Mouse (Mus musculus): Measurements from ENCODE around the gene Mpped1.

Gene Mpped1

DNA sequence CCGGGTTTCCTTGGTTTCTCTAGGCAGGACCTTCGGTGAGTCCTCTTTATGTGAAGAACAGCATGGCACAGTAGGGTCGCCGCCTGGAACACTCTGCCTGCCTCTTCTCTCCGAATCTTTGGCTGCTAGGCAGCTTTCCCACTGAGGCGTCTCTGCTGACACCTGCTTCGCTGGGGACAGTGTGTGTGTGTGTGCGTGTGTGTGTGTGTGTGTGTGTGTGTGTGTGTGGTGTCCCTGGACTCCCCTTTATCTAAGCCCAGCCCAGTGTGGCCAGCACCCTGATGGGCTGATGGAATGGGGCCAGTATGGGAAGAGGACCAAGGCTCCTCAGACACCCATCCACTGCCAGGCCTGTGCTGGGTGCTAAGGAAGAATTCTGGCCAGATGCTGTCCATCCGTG is 9.8 kb downstream of the Mpped1 start:
- no peak for DNase-seq (ENCODE audit: low read depth, low spot score)

GRCm38 (mm10) chr15:83796924-83797323 is 17.7 kb downstream of the Mpped1 start:
- DNase-seq (ENCODE audit: low read depth, low spot score), result no peak

DNA sequence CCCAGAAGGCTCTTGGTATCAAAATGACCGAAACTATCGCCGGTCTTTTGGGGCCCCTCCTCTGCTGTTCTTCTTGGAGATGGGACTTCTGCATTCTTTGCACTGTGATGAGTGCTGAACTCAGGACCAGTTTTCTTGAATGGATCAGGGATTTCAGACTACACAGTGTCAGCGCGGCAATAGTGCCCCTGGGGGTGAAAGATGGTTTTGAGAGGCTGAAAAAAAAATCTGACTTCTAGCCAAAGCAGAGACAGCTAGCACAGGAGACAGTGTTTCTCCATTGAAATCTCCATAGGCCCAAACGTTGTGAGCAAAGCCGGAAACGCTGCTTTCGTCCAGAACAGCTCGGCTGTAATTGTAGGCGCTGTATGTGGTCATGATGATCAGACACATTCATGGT is 19.7 kb downstream of the Mpped1 start:
- DNase-seq (ENCODE audit: low read depth, low spot score), result peak; percentile 1

DNA sequence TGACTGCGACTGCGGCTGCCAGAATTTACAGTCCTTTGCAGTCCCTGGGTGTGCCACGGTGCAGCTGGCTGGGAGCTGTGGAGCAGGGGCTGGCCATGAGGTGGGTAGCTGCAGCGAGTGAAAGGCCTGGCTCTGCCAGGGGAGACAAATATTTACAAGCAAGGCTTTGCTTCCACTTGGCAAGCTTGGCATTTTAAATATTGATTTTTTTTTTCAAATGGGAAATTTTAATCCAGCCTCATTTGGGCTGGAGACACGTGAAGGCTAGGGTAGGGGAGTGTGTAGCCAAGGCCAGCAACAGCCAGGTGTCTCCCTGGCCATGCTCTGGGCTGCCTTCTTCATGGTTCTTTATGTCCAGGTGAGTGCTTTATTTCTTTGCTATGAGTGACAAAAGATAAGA is 21.7 kb downstream of the Mpped1 start:
- DNase-seq (ENCODE audit: low read depth, low spot score), result no peak

DNA sequence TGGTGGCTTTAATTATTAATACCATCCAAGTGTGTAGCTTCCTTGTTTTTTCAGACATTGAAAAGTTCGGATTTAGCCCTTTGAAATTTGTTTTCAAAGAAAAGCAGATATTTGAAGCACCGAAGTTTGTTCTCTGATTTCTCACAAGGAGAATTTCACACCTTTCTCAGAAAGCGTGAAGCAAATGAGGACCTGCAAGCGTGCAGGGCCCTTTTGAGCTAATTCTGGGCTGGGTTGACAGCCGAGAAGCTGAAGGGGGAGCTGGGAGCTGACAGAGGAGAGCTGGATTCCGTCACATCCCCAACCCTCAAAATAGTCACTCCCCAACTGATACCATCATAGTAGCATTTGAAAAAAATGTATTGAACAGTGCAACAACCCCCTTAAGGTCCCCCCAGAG is 34.8 kb downstream of the Mpped1 start:
- DNase-seq (ENCODE audit: low read depth, low spot score), result no peak

- no peak for DNase-seq (ENCODE audit: low read depth, low spot score)
Observed at GRCm38 (mm10) chr15:83828011-83828410, 48.7 kb downstream of the Mpped1 start.

DNA sequence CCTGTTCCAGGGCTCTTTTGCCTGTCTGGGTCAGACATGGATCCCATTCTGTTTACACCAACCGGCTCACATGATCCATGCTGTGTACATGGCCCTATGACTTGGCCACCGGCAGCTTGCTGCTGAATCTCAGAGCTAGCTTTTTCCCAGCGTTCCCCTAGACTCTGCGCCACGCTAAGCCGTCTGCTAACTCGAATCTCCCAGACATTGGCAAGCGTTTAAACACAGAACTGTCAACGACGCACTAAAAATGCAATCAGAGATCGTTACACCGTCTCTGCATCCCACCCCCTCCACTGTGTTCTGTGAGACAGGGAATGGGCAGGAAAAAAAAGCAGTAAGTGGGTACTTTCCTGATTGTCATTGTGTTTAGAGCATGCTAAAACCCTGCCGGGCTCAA is 50.0 kb downstream of the Mpped1 start:
- DNase-seq (ENCODE audit: low read depth, low spot score), result no peak

DNA sequence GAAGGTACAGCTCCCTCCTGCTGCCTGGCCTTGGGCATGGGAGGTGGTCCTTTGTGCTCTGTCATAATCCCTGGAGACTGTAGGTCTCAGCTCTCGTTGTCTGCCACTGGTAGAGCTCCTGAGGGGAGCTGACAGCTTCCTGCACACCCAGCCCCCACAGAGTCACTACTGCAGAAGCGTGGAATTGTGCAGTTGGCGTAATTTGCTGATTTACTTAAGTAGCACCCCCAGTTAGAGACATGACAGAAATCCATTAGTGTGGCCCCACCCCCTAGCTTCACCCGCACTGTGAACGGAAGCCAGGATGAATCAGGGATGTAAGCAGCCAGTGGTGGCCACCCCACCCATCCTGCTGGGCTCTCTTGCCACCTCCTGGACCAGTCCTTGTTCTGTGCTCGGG is 53.0 kb downstream of the Mpped1 start:
- DNase-seq (ENCODE audit: low read depth, low spot score), result no peak

- no peak for DNase-seq (ENCODE audit: low read depth, low spot score)
Observed at GRCm38 (mm10) chr15:83840950-83841719, 61.9 kb downstream of the Mpped1 start.

DNA sequence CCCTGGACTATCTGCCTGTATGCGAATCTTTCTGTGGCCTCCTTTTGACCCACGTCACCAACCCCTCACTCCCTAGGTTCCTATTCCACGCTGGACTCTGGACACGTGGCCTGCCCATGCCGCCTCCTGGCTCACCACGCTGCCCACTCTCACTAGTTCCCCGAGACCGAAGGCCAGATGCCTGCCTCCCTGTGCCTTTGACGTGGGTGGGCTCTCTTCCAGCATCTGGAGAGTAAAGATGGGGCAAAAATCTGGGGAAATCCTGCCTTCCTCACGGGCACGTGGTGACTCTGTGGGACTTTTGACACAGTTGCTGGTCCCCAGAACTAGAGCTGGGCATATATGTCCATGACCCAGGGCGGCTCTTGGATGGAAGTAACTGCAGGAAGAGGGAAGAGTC is 63.2 kb downstream of the Mpped1 start:
- no peak for DNase-seq (ENCODE audit: low read depth, low spot score)

GRCm38 (mm10) chr15:83842915-83843789 is 63.9 kb downstream of the Mpped1 start:
- no peak for DNase-seq (ENCODE audit: low read depth, low spot score)

DNA sequence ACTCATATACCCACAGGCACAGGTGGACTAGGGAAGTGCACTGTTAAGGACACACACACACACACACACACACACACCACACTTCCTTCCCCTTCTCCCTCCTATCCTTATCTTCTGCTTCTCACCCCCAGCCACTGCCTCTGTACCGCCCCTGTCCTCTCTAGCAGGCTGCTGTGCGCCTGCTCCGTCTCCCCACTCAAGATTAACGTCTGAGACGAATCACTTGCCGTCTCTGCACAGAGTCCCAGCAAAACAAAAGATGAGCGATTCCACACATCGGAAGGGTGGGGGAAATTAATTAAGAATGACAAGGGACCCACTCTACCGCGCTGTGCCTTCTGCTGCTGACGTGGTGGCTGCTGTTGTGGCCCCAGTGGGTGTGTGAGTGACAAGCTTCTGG is 66.5 kb downstream of the Mpped1 start:
- DNase-seq (ENCODE audit: low read depth, low spot score), result no peak

- no peak for DNase-seq (ENCODE audit: low read depth, low spot score)
Observed at GRCm38 (mm10) chr15:83846592-83846991, 67.3 kb downstream of the Mpped1 start.

- DNase-seq (ENCODE audit: low read depth, low spot score), result no peak
Observed at GRCm38 (mm10) chr15:83847512-83847911, 68.2 kb downstream of the Mpped1 start.

DNA sequence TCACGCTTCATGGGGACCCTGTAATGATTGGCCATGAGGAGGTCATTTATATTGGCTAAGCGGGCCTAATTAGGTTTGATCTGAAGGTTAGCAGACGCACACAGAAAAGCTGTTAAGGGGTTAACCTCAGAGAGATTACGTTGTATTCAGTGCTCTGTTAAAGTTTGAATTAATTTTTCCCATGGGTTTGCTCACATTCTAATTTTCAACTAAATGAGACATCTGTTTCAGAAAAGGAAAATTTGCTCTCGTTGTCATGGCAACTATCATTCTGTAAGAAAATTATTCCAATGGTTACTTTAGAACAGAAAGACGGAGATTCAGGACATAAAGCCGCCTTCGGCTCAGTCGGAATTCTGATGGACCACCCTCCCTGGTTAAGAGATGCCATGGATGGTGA is 68.9 kb downstream of the Mpped1 start:
- DNase-seq (ENCODE audit: low read depth, low spot score), result no peak

- no peak for DNase-seq (ENCODE audit: low read depth, low spot score)
Observed at GRCm38 (mm10) chr15:83853400-83853811, 74.1 kb downstream of the Mpped1 start.

- DNase-seq (ENCODE audit: low read depth, low spot score), result peak; percentile 29
Observed at GRCm38 (mm10) chr15:83857129-83857528, 77.9 kb downstream of the Mpped1 start.

DNA sequence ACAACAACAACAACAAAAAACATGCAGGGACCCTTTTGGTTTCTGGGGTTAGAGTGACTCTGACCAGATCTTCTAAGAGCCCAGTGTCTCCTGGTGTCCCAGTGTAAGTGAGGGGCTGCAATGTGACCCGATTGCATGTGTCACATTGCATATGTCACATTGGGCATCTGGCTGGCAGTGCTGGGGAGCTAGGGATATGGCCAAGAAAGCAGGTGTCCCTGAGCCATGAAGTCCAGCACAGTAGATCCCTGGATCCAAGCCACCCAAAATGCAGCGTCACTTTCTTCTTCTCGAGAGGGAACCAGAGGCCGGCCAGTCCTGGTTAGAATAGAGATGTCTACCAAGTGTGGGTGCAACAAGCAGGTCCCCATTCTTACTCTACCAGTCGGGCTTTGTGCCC is 86.4 kb downstream of the Mpped1 start:
- no peak for DNase-seq (ENCODE audit: low read depth, low spot score)

DNA sequence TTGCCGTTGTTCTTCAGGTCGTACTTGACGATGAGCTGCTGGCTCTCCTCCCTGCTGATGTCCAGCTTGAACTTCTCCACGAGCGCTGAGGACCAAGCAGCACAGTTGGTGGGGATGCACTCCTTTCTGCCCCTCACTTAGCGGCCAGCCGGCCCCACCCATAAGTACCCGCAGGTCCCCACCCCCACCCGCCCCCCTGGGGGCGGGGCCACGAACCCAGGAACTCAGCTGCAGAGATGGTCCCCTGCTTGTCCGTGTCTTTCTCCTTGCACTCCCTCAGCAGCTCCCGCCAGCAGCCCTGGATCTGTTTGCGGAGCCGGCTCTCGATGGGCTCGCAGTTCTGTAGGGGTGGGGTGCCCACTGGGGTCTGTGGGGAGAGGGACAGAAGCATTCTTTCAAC is 91.7 kb downstream of the Mpped1 start:
- no peak for DNase-seq (ENCODE audit: low read depth, low spot score)

GRCm38 (mm10) chr15:83877155-83877866 is 98.0 kb downstream of the Mpped1 start:
- DNase-seq (ENCODE audit: low read depth, low spot score), result no peak

DNA sequence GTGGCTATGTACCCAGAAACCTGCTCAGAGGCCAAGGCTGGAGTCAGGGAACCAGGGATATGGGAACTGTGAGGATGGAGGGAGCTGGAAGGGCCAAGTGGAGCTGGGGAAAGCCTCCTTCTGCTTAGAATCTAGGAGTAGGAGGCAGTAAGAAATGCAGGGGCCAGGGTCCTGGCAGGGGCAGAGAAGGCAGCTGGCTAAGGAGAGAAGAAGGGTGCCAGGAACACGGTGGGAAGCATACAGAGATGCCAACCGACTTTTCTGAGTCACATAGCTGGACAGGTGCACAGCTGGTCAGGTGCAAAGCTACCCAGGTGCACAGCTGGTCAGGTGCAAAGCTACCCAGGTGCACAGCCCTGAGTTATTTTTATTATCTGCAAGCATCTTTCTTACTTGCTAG is 98.6 kb downstream of the Mpped1 start:
- DNase-seq (ENCODE audit: low read depth, low spot score), result no peak

DNA sequence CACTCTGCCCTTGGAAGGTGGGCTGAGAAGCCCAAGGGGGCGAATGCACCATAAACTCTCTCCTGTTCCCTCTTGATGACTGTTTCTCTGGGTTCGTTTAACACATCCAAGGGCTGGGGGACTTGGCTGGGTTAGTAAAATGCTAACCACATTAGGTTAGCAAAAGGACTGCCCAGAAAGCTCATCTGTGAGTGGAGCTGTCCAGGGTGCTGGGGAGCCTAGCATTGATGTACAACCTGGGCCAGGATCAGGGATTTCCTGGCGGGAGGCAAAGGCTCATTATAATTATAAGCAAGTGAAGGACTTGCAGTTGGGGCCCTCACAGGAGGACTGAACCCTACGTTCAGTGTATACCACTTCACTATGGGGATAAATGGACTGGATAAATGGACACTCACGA is 100.6 kb downstream of the Mpped1 start:
- peak; percentile 49 for DNase-seq (ENCODE audit: low read depth, low spot score)
